Mouse (Mus musculus) cortical plate, adult 2 months (tissue): ENCODE results near the gene Farp1.

Experiments
- CTCF ChIP-seq: fragments of 200-500 bp; IDR thresholded peaks from 2 replicates; pipeline ENCODE4 v1.5.1; 2011; ENCODE audit warnings: mild to moderate bottlenecking, control low read depth, low read length; ENCODE audit not compliant: insufficient read depth; ENCODE audit errors: extremely low read depth
- POLR2A ChIP-seq: fragments of 200-500 bp; IDR thresholded peaks from 2 replicates; pipeline ENCODE4 v1.6.1; 2011; ENCODE audit warnings: mild to moderate bottlenecking, low read length, control low read depth; ENCODE audit not compliant: insufficient read depth; ENCODE audit errors: extremely low read depth

DNA sequence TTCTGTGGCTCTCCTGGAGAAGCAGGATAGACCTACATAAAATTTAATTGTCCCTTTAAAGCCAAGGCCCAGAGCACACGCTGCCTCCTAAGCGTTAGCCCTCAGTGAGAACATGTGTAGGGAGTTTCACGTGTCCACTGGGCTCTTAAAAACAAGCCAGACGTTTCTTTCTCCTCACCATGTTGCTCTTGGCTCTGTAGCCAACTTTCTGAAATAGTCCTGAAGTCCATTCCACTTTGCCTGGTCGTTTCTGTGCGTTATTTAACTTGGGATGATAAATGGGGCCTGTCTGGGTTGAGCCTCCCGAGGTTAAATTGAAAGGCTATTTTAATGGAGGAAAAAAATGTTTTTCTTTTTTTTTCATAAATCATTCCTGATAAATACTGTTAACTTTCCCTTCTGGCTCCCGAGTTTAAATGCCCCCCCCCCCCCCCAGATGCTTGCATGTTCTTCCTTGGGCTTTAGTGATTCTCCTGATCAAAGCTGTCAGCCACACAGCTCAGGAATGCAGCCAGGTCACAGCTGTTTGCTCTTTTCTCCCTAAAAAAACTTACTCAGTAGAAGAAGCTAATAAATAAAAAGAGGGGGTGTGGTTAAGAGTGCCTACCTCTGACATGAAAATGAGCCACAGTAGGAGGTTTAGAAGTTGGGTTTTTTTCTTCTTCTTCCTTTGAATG is 73.6 kb downstream of the Farp1 start:
- TF ChIP-seq CTCF, result no peak
- TF ChIP-seq POLR2A, result no peak
